Mouse (Mus musculus) kidney, adult 2 months (tissue): ENCODE results near the gene Hspb1.

ENCODE experiments used
- CTCF ChIP-seq: fragments of 200-500 bp; conservative IDR thresholded peaks from 2 replicates; pipeline ENCODE4 v1.5.1; 2011; ENCODE audit warnings: low read depth, mild to moderate bottlenecking, control low read depth, low read length, moderate library complexity, mixed read lengths; ENCODE audit not compliant: insufficient read depth, insufficient read length
- POLR2A ChIP-seq: fragments of 200-500 bp; IDR thresholded peaks from one replicate; pipeline ENCODE4 v1.6.1; 2011; ENCODE audit warnings: low read depth, low read length, control low read depth

DNA sequence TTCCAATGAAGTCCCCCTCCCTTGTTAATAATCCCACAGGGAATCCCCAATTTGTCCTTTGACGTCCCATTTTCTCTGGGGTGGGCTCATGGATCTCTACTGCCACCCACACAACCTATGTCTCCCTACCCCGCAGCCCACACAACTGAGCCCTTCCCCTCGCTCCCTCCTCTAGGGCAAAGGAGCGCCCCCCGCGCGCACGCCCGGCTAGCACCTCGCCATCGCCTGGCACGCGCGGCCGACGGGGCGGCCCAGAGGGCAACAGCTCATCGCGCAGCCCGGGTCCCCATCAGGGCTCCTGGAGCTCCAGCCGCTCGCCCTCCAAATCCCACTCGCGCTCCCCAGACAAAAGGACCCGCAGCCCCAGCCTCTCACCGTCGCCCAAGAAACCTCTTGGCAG is 19.1 kb upstream of the Hspb1 start:
- no peak for TF ChIP-seq CTCF
- TF ChIP-seq POLR2A: no peak
